Mouse (Mus musculus): ENCODE data around the gene Gstp2. TPM values are rescaled to one million over a fixed set of nuclear protein-coding genes. Genes with fewer than 3 reads are reported as not detected.
A peak's percentile ranks its signal among the peaks of the same experiment; 100 is the strongest.

The Gstp2 gene
- total RNA-seq, 2 experiments from 2014 or later = 87.3 to 90.7 TPM

- DNase-seq = no peak
- intact Hi-C loops (cut with DNase I) = loop anchor here (5.0 kb wide), 3 partner anchors 64 to 209 kb away; partner anchors contain the start of genes Cabp2 and Coro1b
These were observed 27.8 kb downstream of the Gstp2 start for GRCm38 (mm10) chr19:4017921-4018587.

GRCm38 (mm10) chr19:4015635-4016034 is 30.2 kb downstream of the Gstp2 start:
- intact Hi-C loops (cut with DNase I) = loop anchor here (5.0 kb wide), 3 partner anchors 67 to 212 kb away; partner anchors contain the start of genes Cabp2 and Coro1b
- DNase-seq = no peak

GRCm38 (mm10) chr19:4014802-4015201 is 31.0 kb downstream of the Gstp2 start:
- intact Hi-C loops (cut with DNase I) = loop anchor here (5.0 kb wide), 3 partner anchors 67 to 212 kb away; partner anchors contain the start of genes Cabp2 and Coro1b
- DNase-seq = no peak

DNA sequence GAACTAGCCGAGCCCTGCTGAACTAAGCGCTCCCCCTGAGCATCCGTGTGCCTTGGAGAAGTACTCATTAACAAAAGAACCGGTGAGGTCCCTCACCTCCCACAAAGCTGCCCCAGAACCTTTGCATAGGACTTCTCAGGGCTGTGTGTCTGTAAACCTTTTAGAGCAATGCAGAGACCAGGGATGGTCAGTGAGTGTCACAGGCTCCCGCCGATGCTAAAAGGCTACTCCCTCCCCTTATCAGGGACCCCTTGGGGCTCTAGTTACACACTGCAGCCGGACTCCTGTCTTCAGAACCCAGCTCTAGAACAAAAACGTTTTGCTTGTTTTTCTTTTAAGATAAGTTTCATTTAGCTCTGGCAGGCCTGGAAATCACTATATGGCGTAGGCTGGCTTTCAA is 32.8 kb downstream of the Gstp2 start:
- DNase-seq = no peak
- intact Hi-C loops (cut with DNase I) = no loop called here

- intact Hi-C loops (cut with DNase I) = loop anchor here (1.0 kb wide), 1 partner anchor 66 kb away; no protein-coding TSS in a partner anchor
These were observed 33.3 kb downstream of the Gstp2 start, which contains the start of gene Ndufv1 for GRCm38 (mm10) chr19:4012432-4013022. Ndufv1 (minus strand) TSS chr19:4012806.

DNA sequence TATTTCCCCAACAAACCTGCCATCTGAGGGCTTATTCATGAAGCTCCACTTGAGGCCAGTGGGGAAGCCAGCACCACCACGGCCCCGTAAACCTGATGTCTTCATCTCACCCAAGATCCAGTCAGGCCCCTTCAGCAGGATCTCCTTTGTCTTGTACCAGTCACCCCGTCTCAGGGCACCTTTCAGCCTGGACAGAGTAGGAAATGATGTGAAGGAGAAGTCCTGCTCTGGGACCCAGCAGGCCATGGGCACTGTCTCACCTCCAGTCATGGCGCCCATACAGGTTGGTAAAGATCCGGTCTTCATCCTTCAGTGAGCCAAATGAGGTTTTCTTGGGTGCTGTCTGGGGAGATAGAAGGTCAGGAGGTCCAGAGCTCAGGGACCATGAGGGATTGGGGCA is 34.7 kb downstream of the Gstp2 start:
- no peak for DNase-seq
- intact Hi-C loops (cut with DNase I) = no loop called here

More at GRCm38 (mm10) chr19:4012432-4013022, 33.3 kb downstream of the Gstp2 start, which contains the start of gene Ndufv1:
- DNase-seq = peak; percentile 98

DNA sequence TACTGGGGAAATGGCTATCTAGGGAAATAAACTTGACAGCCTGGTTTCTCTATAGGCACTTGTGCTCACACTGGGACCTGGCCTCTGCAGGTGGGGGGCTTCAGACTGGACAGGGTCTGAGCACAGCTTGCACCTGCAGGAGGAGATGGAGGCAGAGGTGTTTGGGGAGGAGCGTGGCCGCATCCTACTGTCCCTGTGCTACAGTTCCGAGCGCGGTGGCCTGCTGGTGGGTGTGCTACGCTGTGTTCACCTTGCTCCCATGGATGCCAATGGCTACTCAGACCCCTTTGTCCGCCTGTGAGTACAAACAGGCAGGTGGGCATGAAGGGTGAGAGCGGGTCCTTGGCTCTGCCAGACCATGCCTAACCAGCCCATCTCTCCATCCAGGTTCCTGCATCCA is 39.9 kb downstream of the Gstp2 start:
- intact Hi-C loops (cut with DNase I) = no loop called here
- no peak for DNase-seq

DNA sequence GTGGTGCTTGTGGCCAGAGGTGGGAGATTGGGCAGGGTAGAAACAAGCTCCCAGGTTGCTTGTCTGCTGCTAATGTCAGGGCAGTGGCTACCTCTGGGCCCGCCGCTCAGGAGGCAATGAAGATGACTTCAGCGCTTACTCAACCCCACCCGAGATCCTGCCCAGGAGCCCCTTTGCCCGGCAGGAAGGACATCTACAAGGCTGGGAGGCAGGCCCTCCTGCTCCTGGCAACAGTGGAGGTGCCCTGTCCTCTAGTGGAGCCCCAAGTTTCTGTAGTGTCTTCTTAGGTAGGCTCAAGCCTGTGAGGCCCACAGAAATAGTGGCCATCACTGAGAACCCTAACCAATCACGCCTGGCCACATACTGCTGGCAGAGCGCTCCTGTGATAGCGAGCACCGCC is 40.7 kb downstream of the Gstp2 start:
- no peak for DNase-seq
- intact Hi-C loops (cut with DNase I) = no loop called here

DNA sequence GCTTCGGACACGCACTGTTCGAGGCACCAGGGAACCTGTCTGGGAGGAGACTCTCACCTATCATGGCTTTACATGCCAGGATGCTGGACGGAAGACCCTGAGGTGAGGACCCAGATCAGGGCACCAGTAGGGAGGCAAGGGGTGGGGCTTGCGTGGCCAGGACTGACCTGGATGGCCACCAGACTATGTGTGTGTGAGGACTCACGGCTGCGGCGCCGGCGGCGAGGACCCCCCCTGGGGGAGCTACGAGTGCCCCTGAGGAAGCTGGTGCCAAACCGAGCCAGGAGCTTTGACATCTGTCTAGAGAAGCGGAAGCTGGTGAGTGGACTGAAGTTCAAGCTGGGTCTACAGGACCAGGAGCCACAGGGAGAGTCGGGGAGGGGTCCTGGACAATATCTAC is 41.5 kb downstream of the Gstp2 start:
- intact Hi-C loops (cut with DNase I) = no loop called here
- no peak for DNase-seq

DNA sequence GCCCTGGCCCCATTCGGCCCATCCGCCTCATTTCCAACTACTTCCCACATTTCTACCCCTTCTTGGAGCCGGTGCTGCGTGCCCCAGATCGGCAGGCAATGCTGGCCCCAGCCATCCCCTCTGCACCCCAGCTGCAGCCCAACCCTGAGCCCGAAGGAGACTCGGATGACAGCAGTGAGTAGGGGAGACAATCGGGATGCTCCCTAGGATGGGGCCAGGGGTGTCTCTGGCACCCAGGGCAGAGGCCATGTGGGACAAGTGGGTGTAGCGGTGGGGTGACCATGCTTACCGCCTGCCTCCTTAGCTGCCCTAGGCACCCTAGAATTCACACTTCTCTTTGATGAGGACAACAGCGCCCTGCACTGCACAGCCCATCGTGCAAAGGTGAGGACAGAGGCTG is 42.2 kb downstream of the Gstp2 start:
- no peak for DNase-seq
- intact Hi-C loops (cut with DNase I) = no loop called here

GRCm38 (mm10) chr19:4003112-4003511 is 42.7 kb downstream of the Gstp2 start, which contains the start of gene Doc2g:
Doc2g (plus strand) TSS chr19:4003313.
- DNase-seq = peak; percentile 43 to 64
- intact Hi-C loops (cut with DNase I) = no loop called here

DNA sequence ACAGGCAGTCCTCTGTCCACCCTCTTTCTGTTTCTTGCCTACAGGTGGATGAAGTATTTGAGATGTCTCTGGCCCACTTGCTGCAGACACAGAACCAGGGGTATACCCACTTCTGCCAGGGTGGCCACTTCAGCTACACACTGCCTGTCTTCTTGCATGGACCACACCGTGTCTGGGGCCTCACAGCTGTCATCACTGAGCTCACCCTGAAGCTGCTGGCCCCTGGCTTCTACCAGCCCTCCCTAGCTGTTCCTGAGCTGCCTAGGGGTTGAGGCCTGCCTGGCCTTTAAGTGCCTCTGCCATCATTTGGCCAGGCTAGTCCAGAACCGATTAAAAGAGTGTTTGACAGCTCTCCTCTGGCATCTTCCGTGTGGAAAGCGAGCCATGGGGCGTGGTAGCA is 44.1 kb downstream of the Gstp2 start:
- DNase-seq = no peak
- intact Hi-C loops (cut with DNase I) = no loop called here

- intact Hi-C loops (cut with DNase I) = no loop called here
- no peak for DNase-seq
These were observed 44.8 kb downstream of the Gstp2 start for GRCm38 (mm10) chr19:4000949-4001525.

GRCm38 (mm10) chr19:4000119-4000900 is 45.5 kb downstream of the Gstp2 start, which contains the start of the genes Nudt8 and Gm49405:
Nudt8 (plus strand) TSS chr19:4000580.
Gm49405 (plus strand) TSS chr19:4000626.
- intact Hi-C loops (cut with DNase I) = no loop called here
- DNase-seq = peak; percentile 98

- no peak for DNase-seq
- intact Hi-C loops (cut with DNase I) = no loop called here
These were observed 46.6 kb downstream of the Gstp2 start for GRCm38 (mm10) chr19:3999121-3999730.

DNA sequence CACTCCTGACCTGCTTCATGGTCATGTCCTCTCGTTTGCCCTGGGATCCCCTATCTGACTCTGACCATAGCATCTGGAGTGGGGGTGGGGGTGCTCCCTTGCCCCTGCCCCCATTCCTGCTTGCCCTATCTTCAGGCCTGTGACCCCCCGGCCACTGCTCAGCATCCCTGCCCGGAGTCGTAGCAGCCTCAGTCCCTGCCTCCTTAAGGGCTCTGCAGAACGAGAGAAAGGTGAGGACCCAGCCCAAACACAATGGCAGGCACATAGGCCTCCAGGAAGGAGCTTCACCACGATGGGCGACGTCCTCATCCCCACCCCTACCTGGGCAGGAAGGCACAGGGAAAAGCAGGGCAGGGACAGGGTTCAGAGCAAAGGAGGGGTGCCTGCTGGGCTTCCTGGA is 47.5 kb downstream of the Gstp2 start:
- intact Hi-C loops (cut with DNase I) = no loop called here

DNA sequence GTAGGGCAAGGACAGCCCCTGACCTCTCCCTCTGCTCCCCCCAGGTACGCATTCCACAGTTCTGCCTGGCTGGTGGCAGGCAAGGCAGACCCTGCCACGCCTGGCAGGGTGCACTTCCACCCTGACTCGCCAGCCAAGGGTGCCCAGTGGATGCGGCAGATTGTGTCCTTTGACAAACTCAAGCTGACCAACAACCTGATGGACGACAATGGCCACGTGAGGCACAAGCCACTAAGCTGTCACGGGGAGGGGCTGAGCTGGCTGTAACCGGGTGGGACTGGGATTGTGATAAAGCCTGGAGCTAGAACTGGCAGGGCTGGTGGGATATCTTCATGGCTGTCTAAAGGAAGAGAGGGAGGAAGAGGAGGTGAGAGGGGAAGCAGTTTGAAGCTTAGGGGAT is 48.6 kb downstream of the Gstp2 start:
- intact Hi-C loops (cut with DNase I) = no loop called here
- no peak for DNase-seq

More for the DNA sequence above, 47.5 kb downstream of the Gstp2 start:
- DNase-seq = no peak

- no peak for DNase-seq
- intact Hi-C loops (cut with DNase I) = no loop called here
These were observed 49.1 kb downstream of the Gstp2 start for GRCm38 (mm10) chr19:3996747-3997146.

- intact Hi-C loops (cut with DNase I) = no loop called here
- no peak for DNase-seq
These were observed 49.7 kb downstream of the Gstp2 start for GRCm38 (mm10) chr19:3996106-3996505.

- DNase-seq = no peak
- intact Hi-C loops (cut with DNase I) = no loop called here
These were observed 50.3 kb downstream of the Gstp2 start for GRCm38 (mm10) chr19:3995505-3995904.

Data from heart, postnatal 10 days (tissue).